Mouse (Mus musculus): ENCODE measurements around the gene 2900026A02Rik.

Gene 2900026A02Rik

DNA sequence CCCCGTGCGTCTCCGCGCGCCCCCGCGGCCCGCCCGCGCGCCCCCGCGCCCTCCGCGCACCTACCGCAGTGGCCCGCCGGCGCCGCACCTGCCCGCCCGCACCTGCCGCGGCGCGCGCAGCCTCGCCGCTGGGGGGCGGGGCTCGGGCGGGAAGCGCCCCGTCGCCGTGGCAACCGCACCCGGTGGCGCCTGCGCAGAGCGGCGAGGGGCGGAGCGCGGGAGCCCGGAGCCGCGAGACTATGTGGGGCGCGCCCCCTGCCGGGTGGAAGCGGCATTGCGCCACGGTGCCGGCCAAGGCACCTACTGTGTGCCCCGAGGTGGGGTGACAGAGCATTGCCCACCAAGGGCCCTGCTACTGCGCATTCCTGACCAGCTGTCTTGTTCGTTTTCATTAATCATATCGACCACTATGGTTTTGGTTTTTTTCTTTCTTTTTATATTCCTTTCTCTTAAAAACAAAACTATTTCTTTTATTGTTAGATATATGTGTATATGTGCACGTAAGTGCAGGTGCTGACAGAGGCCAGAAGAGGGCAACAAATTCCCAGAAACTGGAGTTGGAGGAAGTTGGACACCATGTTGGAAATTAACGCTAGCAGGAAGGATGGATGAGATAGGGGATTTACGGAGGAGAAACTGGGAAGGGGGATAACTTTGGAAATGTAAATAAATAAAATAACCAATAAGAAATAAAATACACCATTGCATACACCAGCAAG is at the start of gene 2900026A02Rik:
Gene 2900026A02Rik (minus strand): TSS at position 90 of the 719 bp plus-strand sequence.
- DNase-seq (ENCODE audit: low spot score), result peak; percentile 76

DNA sequence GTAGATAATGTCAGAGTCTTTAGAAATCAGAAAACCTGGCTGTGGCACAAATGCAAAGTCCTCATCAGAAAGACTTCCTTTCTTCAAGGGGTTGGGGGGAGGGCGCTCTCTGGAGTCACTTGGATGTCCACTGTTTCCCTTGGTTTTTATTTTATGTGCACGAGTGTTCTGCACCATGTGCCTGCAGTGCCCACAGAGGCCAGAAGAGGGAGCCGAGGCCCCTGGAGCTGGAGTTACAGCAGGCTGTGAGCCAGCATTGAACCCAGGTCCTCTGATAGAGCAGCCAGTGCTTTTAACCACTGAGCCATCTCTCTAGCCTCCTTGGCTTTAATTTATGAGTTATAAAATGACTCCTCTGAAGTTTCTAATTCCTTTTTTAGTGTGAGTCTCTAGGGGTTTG is 49.0 kb upstream of the 2900026A02Rik start:
- no peak for DNase-seq (ENCODE audit: low spot score)

DNA sequence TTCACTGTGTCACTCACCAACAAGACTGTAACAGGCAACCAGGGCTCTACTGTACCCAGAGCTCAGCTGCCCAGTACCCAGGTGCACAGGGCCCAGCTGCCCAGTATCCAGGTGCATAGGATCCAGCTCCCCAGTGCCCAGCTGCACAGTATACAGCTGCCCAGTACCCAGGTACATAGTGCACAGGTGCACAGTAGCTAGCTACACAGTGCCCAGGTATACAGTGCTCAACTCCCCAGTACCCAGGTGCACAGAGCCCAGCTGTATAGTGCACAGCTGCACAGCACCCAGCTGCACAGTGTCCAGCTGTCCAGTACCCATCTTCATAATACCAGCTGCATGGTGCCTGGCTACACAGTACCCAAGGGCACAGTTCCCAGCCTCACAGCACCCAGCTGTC is 47.2 kb upstream of the 2900026A02Rik start:
- DNase-seq (ENCODE audit: low spot score), result no peak

DNA sequence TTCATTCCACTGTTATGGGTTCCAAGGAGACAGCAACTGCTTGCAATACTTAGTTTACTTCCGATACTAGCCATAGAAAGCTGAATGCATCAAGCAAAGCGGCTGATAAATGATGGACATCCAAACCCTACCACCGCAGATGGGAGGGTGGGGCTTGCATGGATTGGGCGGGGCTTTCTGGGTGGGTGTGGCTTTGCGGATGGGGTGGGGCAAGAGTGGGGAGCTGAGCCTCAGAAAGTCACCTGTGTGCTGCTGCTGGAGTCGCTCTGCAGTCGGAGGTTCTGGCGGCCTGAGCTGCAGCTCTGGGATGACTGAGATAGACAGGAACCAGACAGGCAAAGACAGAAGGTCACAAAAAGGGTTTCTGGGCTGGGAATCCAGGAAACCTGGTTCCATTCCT is 44.6 kb upstream of the 2900026A02Rik start:
- DNase-seq (ENCODE audit: low spot score), result no peak

DNA sequence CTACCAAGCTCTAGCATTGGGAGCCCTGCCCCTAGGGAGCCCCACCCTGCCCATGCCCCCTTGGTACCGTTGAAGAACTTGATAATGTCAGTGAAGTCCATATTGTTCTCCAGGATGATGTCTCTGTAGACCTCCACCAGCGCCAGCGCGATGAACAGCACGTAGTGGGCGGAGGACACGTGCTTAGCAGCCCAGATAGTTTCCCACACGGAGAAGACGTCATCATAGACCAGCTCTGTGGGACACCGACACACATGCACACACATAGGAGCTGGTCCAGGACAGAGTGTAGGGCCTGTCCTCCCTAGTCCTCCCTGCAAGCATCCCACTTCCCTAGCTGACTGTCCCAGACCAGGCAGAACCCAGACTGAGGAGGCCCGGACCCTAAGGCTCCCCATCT is 29.8 kb upstream of the 2900026A02Rik start:
- DNase-seq (ENCODE audit: low spot score), result no peak

DNA sequence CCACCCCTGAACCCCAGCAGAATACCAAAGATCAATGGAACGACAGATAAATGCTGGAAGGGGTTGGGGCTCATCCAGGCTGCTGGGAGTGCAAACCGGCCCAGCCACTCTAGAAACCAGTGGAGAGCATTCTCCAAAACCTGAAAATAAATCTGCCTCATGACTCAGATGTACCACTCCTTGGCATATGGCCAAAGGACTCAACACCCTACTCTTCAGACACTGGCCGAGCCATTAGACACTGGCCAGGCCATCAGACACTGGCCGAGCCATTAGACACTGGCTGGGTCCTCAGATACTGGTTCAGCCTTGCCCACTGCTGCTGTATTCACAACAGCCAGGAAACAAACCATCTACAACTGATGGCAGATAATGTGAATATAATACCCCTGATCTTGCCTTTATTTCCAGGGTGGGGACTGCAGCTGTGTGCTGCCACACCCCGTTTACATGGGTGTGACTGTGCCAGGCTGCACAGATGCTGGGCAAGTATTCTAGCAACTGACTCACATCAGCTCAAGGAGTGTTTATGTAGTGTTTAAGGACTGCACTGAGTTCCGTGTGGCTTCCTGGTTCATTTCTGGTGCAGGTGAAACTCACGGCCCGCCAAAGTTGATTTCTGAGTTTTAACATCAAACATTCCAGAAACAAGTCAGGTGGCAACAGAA is 28.4 kb upstream of the 2900026A02Rik start:
- no peak for DNase-seq (ENCODE audit: low spot score)

DNA sequence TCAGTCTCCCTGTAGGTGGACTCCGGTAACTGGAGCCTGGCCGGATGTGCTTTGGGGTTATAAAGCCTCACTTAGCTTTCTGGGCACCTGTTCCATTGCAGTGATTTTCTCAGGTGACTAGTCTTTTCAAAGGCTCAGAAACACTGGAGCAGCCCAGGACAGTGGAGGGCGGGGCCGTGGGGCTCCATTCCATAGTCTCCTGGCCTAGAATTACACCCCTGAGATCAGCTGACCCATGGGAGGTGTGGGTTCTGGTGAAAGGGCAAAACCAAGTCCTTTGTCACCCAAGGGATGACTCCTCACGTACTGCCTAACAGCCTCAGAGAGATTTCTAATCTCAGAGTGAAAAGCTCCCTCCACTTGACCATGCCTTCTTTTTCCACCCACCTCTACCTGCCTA is 9.2 kb upstream of the 2900026A02Rik start:
- no peak for DNase-seq (ENCODE audit: low spot score)

DNA sequence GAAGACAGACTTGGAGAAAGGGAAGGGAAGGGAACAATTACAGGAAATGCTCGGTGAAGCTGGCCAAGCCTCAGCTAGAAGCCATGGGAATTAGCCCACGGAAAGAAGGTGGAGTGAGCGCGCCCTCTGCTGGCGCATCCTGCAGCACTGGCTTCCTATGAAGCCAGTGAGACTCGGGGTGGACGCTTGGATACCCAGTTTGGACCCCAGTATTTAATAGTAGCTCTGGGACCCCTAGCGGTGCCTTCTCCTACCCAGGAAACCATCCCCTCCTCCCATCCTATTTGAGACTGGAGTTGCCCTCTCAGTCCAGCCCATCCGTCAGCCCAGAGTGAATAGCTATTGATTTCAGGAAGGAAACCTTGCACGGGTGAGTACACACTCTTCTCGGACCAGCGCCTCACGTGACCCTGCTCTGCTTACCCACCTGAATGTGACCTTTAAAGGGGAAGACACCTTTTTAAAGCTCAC is 5.6 kb upstream of the 2900026A02Rik start, which contains the start of gene Tmem211:
Gene Tmem211 (plus strand): TSS at position 278 of the 471 bp plus-strand sequence.
- peak; percentile 95 for DNase-seq (ENCODE audit: low spot score)

DNA sequence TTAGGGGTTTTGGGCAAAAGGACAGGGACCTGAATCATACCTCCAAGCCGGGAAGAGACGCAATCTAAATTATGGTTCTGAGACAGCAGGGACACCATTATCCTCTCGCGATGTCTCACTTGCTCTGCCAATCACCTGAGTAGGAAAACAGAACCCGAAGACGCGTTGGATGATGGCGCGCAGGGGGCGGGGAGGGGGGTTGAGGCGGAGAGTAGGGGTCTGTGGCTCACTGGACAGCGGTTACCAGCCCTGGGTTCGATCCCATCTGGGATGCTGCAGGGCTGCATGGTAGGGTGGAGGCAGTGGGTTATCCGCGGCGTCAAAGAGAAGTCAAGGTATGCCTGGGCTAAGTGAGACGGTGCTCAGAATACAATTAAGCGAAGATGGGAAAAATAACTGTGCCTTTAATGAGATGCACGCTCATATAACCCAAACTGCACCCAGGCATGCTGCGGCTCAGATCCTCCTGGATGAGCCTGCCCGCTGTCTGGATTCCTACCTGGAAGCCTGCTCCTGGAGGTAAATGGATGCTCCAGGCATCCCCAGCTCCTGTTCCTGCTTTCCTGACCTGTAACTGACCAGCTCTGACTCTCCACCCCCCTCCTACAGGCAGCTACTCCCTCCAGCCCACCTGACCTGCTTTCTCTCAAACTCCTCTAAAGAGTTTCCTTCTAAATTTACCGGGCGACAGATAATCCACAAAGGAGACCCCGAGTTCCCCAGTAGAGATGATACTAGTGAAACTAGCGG is 4.8 kb upstream of the 2900026A02Rik start:
- peak; percentile 59 for DNase-seq (ENCODE audit: low spot score)

DNA sequence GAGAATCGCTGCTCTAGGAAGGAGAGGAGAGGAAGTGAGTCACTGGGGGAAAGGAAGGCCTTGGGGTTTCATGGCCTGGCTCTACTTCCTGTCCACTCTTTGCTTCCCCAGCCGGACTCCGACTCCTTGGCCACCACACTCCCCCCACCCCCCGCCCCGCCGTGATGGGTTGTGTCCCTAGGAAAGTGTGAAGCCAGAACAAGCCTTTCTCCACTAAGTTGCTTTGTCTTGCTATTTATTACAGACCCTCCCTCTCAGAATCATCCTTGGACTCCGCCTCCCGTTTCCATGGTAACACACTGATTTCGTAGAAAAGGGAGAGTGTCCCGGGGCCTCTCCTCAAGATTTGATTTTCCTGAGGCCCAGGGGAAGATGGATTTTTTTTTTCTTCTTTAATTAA is 4.2 kb upstream of the 2900026A02Rik start:
- DNase-seq (ENCODE audit: low spot score), result peak; percentile 87

DNA sequence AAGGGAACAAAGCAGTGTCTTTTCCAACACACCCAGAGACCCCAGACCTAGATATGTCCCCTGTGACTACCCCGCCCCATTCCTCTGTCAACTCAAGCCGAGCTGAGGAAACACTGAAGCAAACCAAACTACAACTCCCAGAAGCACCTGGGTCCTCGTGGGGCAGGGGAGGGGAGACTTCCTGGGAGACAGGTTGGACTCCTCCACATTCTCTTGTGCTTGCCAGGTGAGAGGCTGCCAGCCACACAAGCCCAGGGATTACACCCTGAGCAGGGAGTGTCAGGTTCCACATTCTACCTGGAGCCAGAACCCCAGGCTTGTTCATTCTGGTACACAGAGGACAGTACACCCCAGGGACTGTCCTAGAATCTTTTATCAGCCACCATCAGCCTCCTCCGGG is 2.9 kb upstream of the 2900026A02Rik start:
- DNase-seq (ENCODE audit: low spot score), result no peak

DNA sequence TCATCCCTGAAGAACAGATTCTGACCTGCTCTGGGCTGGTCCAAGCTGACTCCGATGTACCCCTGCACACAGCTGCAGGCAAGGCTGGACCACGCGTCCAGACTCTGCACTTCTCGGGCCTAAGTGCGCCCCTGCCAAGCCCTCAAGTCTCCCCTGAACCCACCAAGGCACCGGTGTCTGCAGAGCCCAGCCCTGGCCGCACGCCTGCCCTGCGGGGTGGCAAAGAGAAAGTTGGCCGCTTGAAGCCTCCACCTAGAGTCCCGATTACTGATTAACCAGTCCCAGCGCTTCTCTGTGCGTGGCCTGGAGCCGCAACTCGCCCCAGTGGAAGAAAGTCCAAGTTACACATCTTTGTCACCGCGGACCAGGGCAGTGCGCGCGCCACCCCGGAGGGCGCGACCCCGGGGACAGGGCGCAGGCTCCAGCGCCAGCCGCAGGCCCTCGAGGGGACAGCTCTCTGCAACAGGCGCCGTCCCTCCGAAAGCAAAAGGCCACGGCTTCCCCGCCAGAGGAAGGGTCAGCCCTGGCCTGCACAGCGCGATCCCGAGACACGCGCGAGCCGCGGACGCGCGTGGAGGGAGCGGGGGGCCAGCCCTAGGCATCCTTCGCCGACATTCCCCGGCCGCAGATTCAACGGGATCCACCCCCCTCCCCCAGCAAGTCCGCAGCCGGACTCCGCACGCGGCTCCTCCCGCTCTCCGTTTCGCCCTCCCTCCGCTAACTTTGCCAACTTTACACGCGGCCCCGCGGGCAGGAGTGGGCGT is 471 bp downstream of the 2900026A02Rik start:
- DNase-seq (ENCODE audit: low spot score), result peak; percentile 60

DNA sequence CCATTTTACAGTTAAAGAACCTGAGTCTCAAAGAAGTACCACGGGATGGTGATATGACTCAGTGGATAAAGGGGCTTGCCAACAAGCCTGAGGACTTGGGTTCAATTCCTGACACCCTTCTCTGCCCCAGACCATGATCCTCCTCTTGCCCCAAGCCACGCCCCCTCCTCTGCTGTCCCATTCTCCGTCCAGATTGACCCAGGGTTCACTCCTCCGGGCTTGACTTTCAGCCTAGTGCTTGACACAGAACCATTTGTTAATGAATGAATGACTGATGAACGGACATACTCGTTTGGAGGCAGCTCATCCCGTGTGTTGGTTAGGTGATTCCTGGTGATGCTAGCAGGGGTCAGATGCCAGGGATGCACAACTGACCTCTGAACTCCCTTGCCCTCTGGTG is 1.2 kb downstream of the 2900026A02Rik start:
- DNase-seq (ENCODE audit: low spot score), result no peak

DNA sequence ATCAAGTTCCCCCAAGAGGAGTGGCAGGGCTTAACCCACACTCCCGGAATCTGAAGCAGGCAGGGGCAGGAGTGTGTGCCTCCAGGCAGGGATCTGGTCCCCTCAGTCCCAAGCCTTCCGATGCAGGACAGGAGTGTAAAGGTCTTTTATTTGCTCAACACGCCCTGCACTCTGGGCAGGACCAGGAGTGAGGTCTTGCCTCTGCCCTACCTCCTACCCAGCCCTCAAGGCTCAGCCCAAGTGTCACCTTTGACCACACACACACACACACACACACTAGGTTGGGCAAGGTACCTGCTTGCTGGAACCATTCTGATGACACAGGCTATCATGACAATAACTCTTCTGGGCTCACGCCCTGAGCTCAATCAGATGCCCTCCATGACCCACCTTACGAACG is 1.6 kb downstream of the 2900026A02Rik start:
- no peak for DNase-seq (ENCODE audit: low spot score)

DNA sequence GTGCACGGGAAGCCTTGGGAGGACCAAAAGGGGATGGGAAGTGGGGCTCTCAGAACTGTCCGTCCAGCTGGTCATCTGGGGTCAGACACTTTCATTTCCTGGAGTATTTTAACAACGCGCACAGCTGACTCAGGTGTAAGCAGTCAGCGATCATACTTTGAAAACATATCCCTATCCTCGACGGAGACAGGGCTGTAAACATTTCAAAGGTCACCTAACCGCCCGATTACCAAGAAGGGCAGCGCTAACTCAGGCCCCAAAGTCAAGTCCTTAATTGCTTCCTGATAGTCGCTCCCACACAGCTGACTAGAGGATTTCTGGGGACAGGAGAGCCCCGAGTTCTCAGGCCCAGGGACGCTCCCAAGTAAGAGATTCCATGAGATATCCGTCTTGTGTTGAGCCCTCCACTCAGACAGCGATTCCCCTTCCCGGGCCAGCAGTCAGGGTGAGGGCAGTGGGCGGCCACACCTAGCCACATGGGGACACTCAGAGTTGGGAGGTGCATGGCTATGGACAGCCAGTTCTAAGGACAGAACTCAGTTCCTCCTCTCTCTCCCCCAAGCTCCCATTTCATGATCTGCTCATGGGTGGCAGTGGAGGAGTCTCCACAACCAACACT is 2.3 kb downstream of the 2900026A02Rik start:
- no peak for DNase-seq (ENCODE audit: low spot score)

DNA sequence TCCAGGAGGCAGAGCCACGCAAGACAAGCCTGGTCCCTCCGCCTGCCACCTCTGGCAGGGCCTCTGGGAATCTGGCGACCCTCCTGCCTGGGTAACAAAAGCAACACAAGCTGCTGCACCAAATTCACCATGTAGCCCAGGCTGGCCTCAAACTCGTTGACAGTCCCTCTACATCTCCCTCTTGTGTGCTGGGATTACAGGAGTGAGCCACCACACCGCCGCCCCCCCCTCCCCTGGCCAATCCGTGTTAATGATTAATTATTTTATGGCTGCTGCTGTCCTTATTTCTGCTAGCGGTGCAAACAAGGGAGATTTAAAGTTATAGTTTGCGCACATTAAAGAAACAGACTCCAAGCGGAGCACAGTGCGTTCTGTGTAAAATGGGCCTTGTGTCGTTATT is 4.0 kb downstream of the 2900026A02Rik start:
- DNase-seq (ENCODE audit: low spot score), result no peak

DNA sequence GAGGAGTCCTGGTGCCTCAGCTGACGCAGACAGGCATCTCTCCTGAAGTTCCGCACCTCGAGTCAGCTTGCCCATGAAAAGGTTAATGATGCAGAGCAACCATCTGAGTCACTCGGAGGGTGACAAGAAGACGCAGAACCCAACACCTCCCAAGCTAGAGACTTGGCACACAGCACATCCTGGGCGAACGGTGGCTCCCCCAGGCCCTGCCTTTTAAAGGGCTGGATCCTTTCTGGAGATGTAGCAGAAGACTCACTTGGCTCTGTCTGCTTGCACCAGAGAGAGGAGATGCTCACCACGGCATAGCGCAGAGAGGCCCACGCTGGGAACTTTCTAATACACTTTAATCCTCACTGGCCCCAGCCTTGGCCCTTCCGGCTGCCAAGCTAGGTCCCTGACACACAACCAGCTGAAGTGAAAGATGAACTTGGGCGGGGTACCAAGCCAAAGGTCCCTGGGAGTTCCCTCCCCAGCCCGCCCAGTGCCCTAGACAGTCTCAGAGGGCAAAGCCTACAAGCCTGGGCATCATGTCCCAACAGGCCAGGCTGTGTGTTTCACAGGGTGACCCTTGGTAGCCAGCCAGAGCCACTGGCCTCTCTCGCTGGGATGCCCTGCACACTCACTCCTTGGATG is 4.6 kb downstream of the 2900026A02Rik start:
- no peak for DNase-seq (ENCODE audit: low spot score)

DNA sequence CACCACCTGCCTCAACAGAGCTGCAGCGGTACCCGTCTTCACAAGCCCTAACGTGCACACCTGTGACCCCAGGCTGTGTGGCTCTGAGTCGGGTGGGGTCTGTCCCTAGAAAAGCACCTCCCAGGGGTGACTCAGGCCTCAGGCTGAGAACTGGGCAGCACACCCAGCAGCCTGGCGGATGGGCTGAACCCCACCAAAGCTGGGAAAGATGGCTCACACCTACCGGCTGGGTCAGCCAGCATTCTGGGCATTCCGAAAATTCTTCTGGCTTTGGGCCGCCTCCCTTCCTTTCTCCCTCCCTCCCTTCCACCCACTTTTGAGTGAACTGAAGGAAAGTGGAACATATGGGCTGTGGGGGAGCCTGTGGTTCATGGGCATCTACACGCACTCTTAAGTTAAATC is 5.4 kb downstream of the 2900026A02Rik start:
- DNase-seq (ENCODE audit: low spot score), result no peak

DNA sequence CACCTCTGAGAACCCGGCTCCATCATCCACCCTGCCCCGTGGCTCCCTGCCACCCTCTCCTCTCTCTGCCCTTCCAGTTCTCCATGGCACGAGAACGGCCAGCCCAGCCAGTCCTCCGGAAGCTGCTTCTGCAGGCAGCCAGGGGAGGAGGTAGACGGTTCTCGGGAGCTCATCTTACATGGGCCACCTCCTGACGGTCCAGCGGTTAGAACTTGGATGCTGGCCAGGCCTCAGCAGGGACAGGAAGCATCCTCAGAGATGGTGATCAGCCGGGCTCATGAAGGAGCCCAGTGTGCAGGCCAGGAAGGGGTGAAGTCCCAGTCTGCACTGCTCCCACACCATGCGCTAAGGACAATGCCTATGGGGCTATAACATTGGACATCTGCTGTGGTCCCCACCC is 6.6 kb downstream of the 2900026A02Rik start:
- DNase-seq (ENCODE audit: low spot score), result no peak

DNA sequence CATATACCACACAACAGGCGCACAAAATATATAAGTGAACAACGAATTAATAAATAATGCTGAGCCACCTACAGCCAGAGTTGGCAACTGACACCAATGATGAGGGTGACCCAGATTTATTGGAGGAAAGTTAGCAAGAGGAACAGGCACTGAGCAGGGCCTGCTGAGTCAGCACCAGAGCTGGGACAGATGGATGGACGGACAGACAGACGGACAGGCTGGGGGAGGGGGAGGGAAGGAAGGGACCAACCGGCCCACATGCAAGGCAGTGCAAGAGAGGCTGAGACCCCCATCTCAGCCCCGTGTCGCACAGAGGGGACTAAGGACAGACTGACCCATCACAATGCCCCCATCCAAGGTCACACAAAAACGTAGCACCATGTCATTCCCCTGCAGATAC is 7.0 kb downstream of the 2900026A02Rik start:
- no peak for DNase-seq (ENCODE audit: low spot score)
